Mouse (Mus musculus) CH12.LX (cell line): Measurements from ENCODE around the gene Itpr2.

Experiments used
- BHLHE40 ChIP-seq: IDR thresholded peaks from 2 replicates; pipeline ENCODE4 v1.6.1; 2011; ENCODE audit warnings: mild to moderate bottlenecking, low read depth, low read length, improper control_type of control experiment
- CHD1 ChIP-seq: IDR thresholded peaks from 2 replicates; pipeline ENCODE4 v1.6.1; 2012; ENCODE audit warnings: low read depth, low read length, improper control_type of control experiment, inconsistent platforms
- CHD2 ChIP-seq: IDR thresholded peaks from 2 replicates; pipeline ENCODE4 v1.6.1; 2011; ENCODE audit warnings: low read length, improper control_type of control experiment
- CTCF ChIP-seq, 2 experiments: IDR thresholded peaks in 1 of 2; conservative IDR thresholded peaks in 1 of 2; 2 replicates each; pipeline ENCODE4 v1.5.1; 2011 to 2012; ENCODE audit warnings: low read depth in 2 of 2, low read length in 2 of 2, improper control_type of control experiment in 1 of 2, inconsistent platforms in 1 of 2, mild to moderate bottlenecking in 1 of 2, moderate library complexity in 1 of 2
- EP300 ChIP-seq: IDR thresholded peaks from 2 replicates; pipeline ENCODE4 v1.6.1; 2011; ENCODE audit warnings: low read length, improper control_type of control experiment
- ETS1 ChIP-seq: conservative IDR thresholded peaks from 2 replicates; pipeline ENCODE4 v1.6.1; 2012; ENCODE audit warnings: low read depth, mild to moderate bottlenecking, inconsistent platforms, low read length, improper control_type of control experiment, moderate library complexity
- GABPA ChIP-seq: IDR thresholded peaks from 2 replicates; pipeline ENCODE4 v1.6.1; 2012; ENCODE audit warnings: low read depth, low read length, improper control_type of control experiment, inconsistent platforms; ENCODE audit not compliant: insufficient replicate concordance
- KAT2A ChIP-seq: IDR thresholded peaks from 2 replicates; pipeline ENCODE4 v1.6.1; 2012; ENCODE audit warnings: low read length, improper control_type of control experiment, inconsistent platforms; ENCODE audit not compliant: insufficient replicate concordance
- MAX ChIP-seq: IDR thresholded peaks from 2 replicates; pipeline ENCODE4 v1.6.1; 2011; ENCODE audit warnings: low read length, improper control_type of control experiment
- NRF1 ChIP-seq: IDR thresholded peaks from 2 replicates; pipeline ENCODE4 v1.6.1; 2014; ENCODE audit warnings: low read depth, mild to moderate bottlenecking, inconsistent platforms, low read length, improper control_type of control experiment, moderate library complexity
- POLR2A ChIP-seq: IDR thresholded peaks from 2 replicates; pipeline ENCODE4 v1.6.1; 2011; ENCODE audit warnings: low read depth, mild to moderate bottlenecking, improper control_type of control experiment, low read length
- RAD21 ChIP-seq: IDR thresholded peaks from 2 replicates; pipeline ENCODE4 v1.6.1; 2011; ENCODE audit warnings: low read depth, mild to moderate bottlenecking, low read length, improper control_type of control experiment, moderate library complexity
- ZMIZ1 ChIP-seq: IDR thresholded peaks from 2 replicates; pipeline ENCODE4 v1.6.1; 2012; ENCODE audit warnings: low read depth, mild to moderate bottlenecking, inconsistent platforms, low read length, improper control_type of control experiment

GRCm38 (mm10) chr6:146397803-146398202, 104.2 kb downstream of the Itpr2 start:
- TF ChIP-seq CTCF (conservative IDR thresholded peaks at IDR 0.05 in 1 of 2, IDR thresholded peaks at IDR 0.05 in 1 of 2; ENCODE audit: low read depth in 2 of 2, low read length in 2 of 2) = no peak
- no peak for TF ChIP-seq KAT2A
- no peak for TF ChIP-seq NRF1
- TF ChIP-seq GABPA = no peak
- no peak for TF ChIP-seq EP300
- TF ChIP-seq RAD21 = no peak
- no peak for TF ChIP-seq ETS1
- TF ChIP-seq ZMIZ1 = no peak
- TF ChIP-seq BHLHE40 = peak; percentile 38; the same call in 1 of the 2 replicates
- TF ChIP-seq CHD1 = no peak
- TF ChIP-seq POLR2A = no peak
- TF ChIP-seq CHD2 = no peak
- TF ChIP-seq MAX = no peak
